Mouse (Mus musculus) lung, postnatal 0 days (tissue): ENCODE data around the gene Aldh4a1. TPM values are rescaled to one million over a fixed set of nuclear protein-coding genes. Genes with fewer than 3 reads are reported as not detected.
A peak's percentile ranks its signal among the peaks of the same experiment; 100 is the strongest.

ENCODE experiments used
- ATAC-seq: fragments of 200-750 bp; cut with Nextera tagmentation; 2 replicates; pipeline ENCODE4 v1.8.0; 2017; ENCODE audit warnings: moderate library complexity
- DNase-seq: peaks from one replicate; pipeline ENCODE4 v3.0.0-alpha.2; 2016; ENCODE audit warnings: low spot score
- H3K27ac ChIP-seq: fragments of 300-500 bp; sonication (generic); 2 replicates; pipeline ENCODE4 v1.5.1; 2014; ENCODE audit warnings: antibody characterized with exemption, mild to moderate bottlenecking, low read length, mixed read lengths
- H3K27me3 ChIP-seq: fragments of 300-500 bp; sonication (generic); replicated peaks from 2 replicates; pipeline ENCODE4 v1.6.1; 2014; ENCODE audit warnings: low read length, mixed read lengths; ENCODE audit not compliant: insufficient read depth
- H3K36me3 ChIP-seq: fragments of 300-500 bp; sonication (generic); 2 replicates; pipeline ENCODE4 v1.6.1; 2014; ENCODE audit warnings: low read length, mixed read lengths; ENCODE audit not compliant: insufficient read depth
- H3K4me1 ChIP-seq: fragments of 300-500 bp; sonication (generic); 2 replicates; pipeline ENCODE4 v1.6.1; 2014; ENCODE audit warnings: antibody characterized with exemption, low read depth, low read length, mixed read lengths; ENCODE audit not compliant: insufficient read depth
- H3K4me2 ChIP-seq: fragments of 300-500 bp; sonication (generic); replicated peaks from 2 replicates; pipeline ENCODE4 v1.6.1; 2014; ENCODE audit warnings: low read depth, mild to moderate bottlenecking, low read length, moderate library complexity, mixed read lengths
- H3K4me3 ChIP-seq: fragments of 300-500 bp; sonication (generic); 2 replicates; pipeline ENCODE4 v1.5.1; 2014; ENCODE audit warnings: low read depth, low read length
- H3K9ac ChIP-seq: fragments of 300-500 bp; sonication (generic); replicated peaks from 2 replicates; pipeline ENCODE4 v1.6.1; 2014; ENCODE audit warnings: low read depth, mild to moderate bottlenecking
- H3K9me3 ChIP-seq: fragments of 300-500 bp; sonication (generic); 2 replicates; pipeline ENCODE4 v1.6.1; 2016; ENCODE audit warnings: low read length, mixed read lengths
- CTCF ChIP-seq: IDR thresholded peaks from 2 replicates; pipeline ENCODE4 v1.5.1; 2016; ENCODE audit warnings: antibody characterized with exemption, mild to moderate bottlenecking
- EP300 ChIP-seq: IDR thresholded peaks from 2 replicates; pipeline ENCODE4 v1.6.1; 2016; ENCODE audit warnings: antibody characterized with exemption, mild to moderate bottlenecking, control low read depth
- WGBS: fragments of 180-500 bp; shearing (Covaris S2); extraction: QIAGEN DNeasy Blood & Tissue Kit; methylation state at CpG from one replicate; pipeline ENCODE4 v1.1.7; 2014; 5-methylcytosine and 5-hydroxymethylcytosine counted together
- polyA plus RNA-seq: library from polyadenylated mRNA; unstranded; fragments of >200 nt; fragmentation: Nextera tagmentation; extraction: Ambion mirVana; gene quantifications from 2 replicates; pipeline ENCODE4 v1.2.1, GENCODE M21; 2015

Gene Aldh4a1
- polyA plus RNA-seq, 1 experiment from 2014 or later: 13.4 TPM

- Histone ChIP-seq H3K4me3 (no peak overlapping the region), H3K27ac (peak overlapping the region; percentile 85), H3K4me1 (peaks cover 46% of the 10 kb centered on the region), H3K36me3 (no peaks in the 10 kb centered on the region), H3K27me3 (no peaks in the 10 kb centered on the region), H3K9ac (peak overlapping the region; percentile 26; the same call in 1 of the 2 replicates), H3K9me3 (no peaks in the 10 kb centered on the region), H3K4me2 (peak overlapping the region; percentile 36)
- DNase-seq (peak; percentile 60), ATAC-seq (peak; percentile 7)
- WGBS: 5% methylated on average over 6 of the region's 6 CpGs
- TF ChIP-seq CTCF: no peak
- no peak for TF ChIP-seq EP300
These were observed 41.1 kb upstream of the Aldh4a1 start for GRCm38 (mm10) chr4:139581427-139582051.

- H3K9ac ChIP-seq: no peak overlapping the region
- WGBS: 67% methylated on average over 6 of the region's 6 CpGs
- TF ChIP-seq EP300 (no peak), CTCF (no peak)
- H3K27me3 ChIP-seq: no peaks in the 10 kb centered on the region
- H3K4me2 ChIP-seq: no peak overlapping the region
- H3K4me3 ChIP-seq: no peak overlapping the region
- peak overlapping the region; percentile 8; the same call in 1 of the 2 replicates for H3K27ac ChIP-seq
- peaks cover 41% of the 10 kb centered on the region for H3K4me1 ChIP-seq
- ATAC-seq: no peak
- no peak for DNase-seq
- no peaks in the 10 kb centered on the region for H3K36me3 ChIP-seq
- H3K9me3 ChIP-seq: no peaks in the 10 kb centered on the region
These were observed 40.3 kb upstream of the Aldh4a1 start for GRCm38 (mm10) chr4:139582346-139582745.

GRCm38 (mm10) chr4:139582903-139583302, 39.8 kb upstream of the Aldh4a1 start:
- H3K4me1 ChIP-seq: peaks cover 40% of the 10 kb centered on the region
- WGBS: 68% methylated on average over 3 of the region's 3 CpGs
- H3K27me3 ChIP-seq: no peaks in the 10 kb centered on the region
- no peak overlapping the region for H3K4me3 ChIP-seq
- DNase-seq: no peak
- no peak overlapping the region for H3K27ac ChIP-seq
- H3K9me3 ChIP-seq: no peaks in the 10 kb centered on the region
- no peak overlapping the region for H3K4me2 ChIP-seq
- ATAC-seq: no peak
- TF ChIP-seq CTCF (peak; percentile 15; the same call in 1 of the 2 replicates), EP300 (no peak)
- no peaks in the 10 kb centered on the region for H3K36me3 ChIP-seq
- H3K9ac ChIP-seq: no peak overlapping the region

- Histone ChIP-seq H3K9me3 (no peaks in the 10 kb centered on the region), H3K4me1 (peaks cover 35% of the 10 kb centered on the region), H3K4me2 (no peak overlapping the region), H3K9ac (no peak overlapping the region), H3K27me3 (no peaks in the 10 kb centered on the region), H3K27ac (no peak overlapping the region), H3K36me3 (no peaks in the 10 kb centered on the region), H3K4me3 (no peak overlapping the region)
- no peak for TF ChIP-seq CTCF
- TF ChIP-seq EP300: no peak
- ATAC-seq (no peak), DNase-seq (no peak)
- 69% methylated on average over 11 of the region's 11 CpGs for WGBS
These were observed 38.9 kb upstream of the Aldh4a1 start for GRCm38 (mm10) chr4:139583629-139584245.

- Histone ChIP-seq H3K9me3 (no peaks in the 10 kb centered on the region), H3K36me3 (no peaks in the 10 kb centered on the region), H3K9ac (no peak overlapping the region), H3K27me3 (no peaks in the 10 kb centered on the region), H3K4me2 (no peak overlapping the region), H3K4me3 (no peak overlapping the region), H3K4me1 (peaks cover 32% of the 10 kb centered on the region), H3K27ac (no peak overlapping the region)
- ATAC-seq (no peak), DNase-seq (no peak)
- 63% methylated on average over 11 of the region's 11 CpGs for WGBS
- TF ChIP-seq EP300: no peak
- no peak for TF ChIP-seq CTCF
These were observed 38.0 kb upstream of the Aldh4a1 start for GRCm38 (mm10) chr4:139584704-139585103.

- H3K9ac ChIP-seq: no peak overlapping the region
- H3K9me3 ChIP-seq: no peaks in the 10 kb centered on the region
- no peaks in the 10 kb centered on the region for H3K27me3 ChIP-seq
- ATAC-seq: no peak
- no peaks in the 10 kb centered on the region for H3K36me3 ChIP-seq
- no peak overlapping the region for H3K4me2 ChIP-seq
- DNase-seq: no peak
- no peak overlapping the region for H3K4me3 ChIP-seq
- WGBS: 69% methylated on average over 7 of the region's 7 CpGs
- no peak for TF ChIP-seq CTCF
- TF ChIP-seq EP300: no peak
- no peak overlapping the region for H3K27ac ChIP-seq
- H3K4me1 ChIP-seq: peaks cover 22% of the 10 kb centered on the region
These were observed 37.0 kb upstream of the Aldh4a1 start for GRCm38 (mm10) chr4:139585713-139586112.
